Mouse (Mus musculus) CH12.LX (cell line): ENCODE data around the gene Clock. TPM values are rescaled to one million over a fixed set of nuclear protein-coding genes. Genes with fewer than 3 reads are reported as not detected.

ENCODE experiments used
- DNase-seq: peaks from one replicate; pipeline ENCODE4 v3.0.0-alpha.2; 2013; ENCODE audit errors: extremely low read depth
- H3K27ac ChIP-seq: 2 replicates; pipeline ENCODE4 v1.5.1; 2012; ENCODE audit warnings: low read depth, mild to moderate bottlenecking, control low read depth, moderate library complexity; ENCODE audit not compliant: insufficient read depth
- H3K27me3 ChIP-seq: replicated peaks from 2 replicates; pipeline ENCODE3; 2012; ENCODE audit warnings: inconsistent platforms
- H3K36me3 ChIP-seq, 2 experiments: replicated peaks in 1 of 2; 2 replicates each; pipeline versions ENCODE3 to v1.6.1; 2012; ENCODE audit warnings: inconsistent platforms in 1 of 2, low read length in 1 of 2, mild to moderate bottlenecking in 1 of 2, mixed read lengths in 1 of 2, moderate library complexity in 1 of 2; ENCODE audit not compliant: control insufficient read depth in 1 of 2, insufficient read depth in 1 of 2
- H3K4me1 ChIP-seq, 2 experiments: 2 replicates each; pipeline ENCODE4 v1.6.1; 2012; ENCODE audit warnings: inconsistent platforms in 1 of 2, moderate library complexity in 1 of 2; ENCODE audit not compliant: insufficient read depth in 2 of 2, control insufficient read depth in 1 of 2
- H3K4me2 ChIP-seq: 2 replicates; pipeline ENCODE4 v1.6.1; 2012; ENCODE audit warnings: low read depth, mild to moderate bottlenecking, control low read depth; ENCODE audit not compliant: poor library complexity, insufficient read depth, severe bottlenecking
- H3K4me3 ChIP-seq, 3 experiments: fragments of 150-350 bp in 1 of 3; sonication (generic) in 1 of 3; replicated peaks in 1 of 3; 2 replicates each; pipeline versions ENCODE3 to v1.5.1; 2011 to 2012; ENCODE audit warnings: low read depth in 2 of 3, low read length in 2 of 3, mild to moderate bottlenecking in 2 of 3, moderate library complexity in 2 of 3, control low read depth in 1 of 3, improper control_type of control experiment in 1 of 3, inconsistent platforms in 1 of 3, mixed read lengths in 1 of 3; ENCODE audit not compliant: poor library complexity in 1 of 3
- H3K79me2 ChIP-seq: replicated peaks from 2 replicates; pipeline ENCODE4 v1.6.1; 2012; ENCODE audit warnings: mild to moderate bottlenecking, moderate library complexity; ENCODE audit not compliant: control insufficient read depth, poor library complexity, insufficient read depth, severe bottlenecking; ENCODE audit errors: extremely low read depth
- H3K9ac ChIP-seq: 2 replicates; pipeline ENCODE4 v1.6.1; 2012; ENCODE audit warnings: low read depth, mild to moderate bottlenecking, control low read depth, moderate library complexity; ENCODE audit not compliant: insufficient read depth
- H3K9me3 ChIP-seq: replicated peaks from 2 replicates; pipeline ENCODE3; 2012; ENCODE audit warnings: low read length, inconsistent platforms, mixed read lengths
- BHLHE40 ChIP-seq: IDR thresholded peaks from 2 replicates; pipeline ENCODE4 v1.6.1; 2011; ENCODE audit warnings: mild to moderate bottlenecking, low read depth, low read length, improper control_type of control experiment
- CHD1 ChIP-seq: IDR thresholded peaks from 2 replicates; pipeline ENCODE4 v1.6.1; 2012; ENCODE audit warnings: low read depth, low read length, improper control_type of control experiment, inconsistent platforms
- CHD2 ChIP-seq: IDR thresholded peaks from 2 replicates; pipeline ENCODE4 v1.6.1; 2011; ENCODE audit warnings: low read length, improper control_type of control experiment
- ETS1 ChIP-seq: conservative IDR thresholded peaks from 2 replicates; pipeline ENCODE4 v1.6.1; 2012; ENCODE audit warnings: low read depth, mild to moderate bottlenecking, inconsistent platforms, low read length, improper control_type of control experiment, moderate library complexity
- JUN ChIP-seq: IDR thresholded peaks from 2 replicates; pipeline ENCODE4 v1.6.1; 2011; ENCODE audit warnings: low read depth, mild to moderate bottlenecking, low read length, improper control_type of control experiment, moderate library complexity; ENCODE audit not compliant: insufficient read depth
- KAT2A ChIP-seq: IDR thresholded peaks from 2 replicates; pipeline ENCODE4 v1.6.1; 2012; ENCODE audit warnings: low read length, improper control_type of control experiment, inconsistent platforms; ENCODE audit not compliant: insufficient replicate concordance
- MAX ChIP-seq: IDR thresholded peaks from 2 replicates; pipeline ENCODE4 v1.6.1; 2011; ENCODE audit warnings: low read length, improper control_type of control experiment
- MEF2A ChIP-seq: IDR thresholded peaks from 2 replicates; pipeline ENCODE4 v1.6.1; 2014; ENCODE audit warnings: low read depth, mild to moderate bottlenecking, inconsistent platforms, low read length, improper control_type of control experiment, borderline replicate concordance
- MYC ChIP-seq: IDR thresholded peaks from 2 replicates; pipeline ENCODE4 v1.6.1; 2011; ENCODE audit warnings: low read depth, mild to moderate bottlenecking, improper control_type of control experiment, low read length
- PAX5 ChIP-seq: IDR thresholded peaks from 2 replicates; pipeline ENCODE4 v1.6.1; 2012; ENCODE audit warnings: low read length, inconsistent platforms, mixed read lengths
- POLR2A ChIP-seq: IDR thresholded peaks from 2 replicates; pipeline ENCODE4 v1.6.1; 2011; ENCODE audit warnings: low read depth, mild to moderate bottlenecking, improper control_type of control experiment, low read length
- POLR2AphosphoS2 ChIP-seq: IDR thresholded peaks from 2 replicates; pipeline ENCODE4 v1.6.1; 2011; ENCODE audit warnings: low read depth, low read length, improper control_type of control experiment
- RCOR1 ChIP-seq: conservative IDR thresholded peaks from 2 replicates; pipeline ENCODE4 v1.6.1; 2012; ENCODE audit warnings: low read depth, mild to moderate bottlenecking, inconsistent platforms, low read length, improper control_type of control experiment
- TBP ChIP-seq: conservative IDR thresholded peaks from 2 replicates; pipeline ENCODE4 v1.6.1; 2011; ENCODE audit warnings: low read depth, low read length, improper control_type of control experiment
- TCF12 ChIP-seq: IDR thresholded peaks from 2 replicates; pipeline ENCODE4 v1.6.1; 2014; ENCODE audit warnings: low read depth, mild to moderate bottlenecking, inconsistent platforms, low read length, improper control_type of control experiment
- UBTF ChIP-seq: IDR thresholded peaks from 2 replicates; pipeline ENCODE4 v1.6.1; 2012; ENCODE audit warnings: low read depth, mild to moderate bottlenecking, inconsistent platforms, low read length, improper control_type of control experiment, moderate library complexity
- USF1 ChIP-seq: IDR thresholded peaks from 2 replicates; pipeline ENCODE4 v1.6.1; 2014; ENCODE audit warnings: low read depth, mild to moderate bottlenecking, inconsistent platforms, low read length, improper control_type of control experiment
- USF2 ChIP-seq: conservative IDR thresholded peaks from 2 replicates; pipeline ENCODE4 v1.6.1; 2011; ENCODE audit warnings: low read depth, low read length, improper control_type of control experiment
- ZC3H11A ChIP-seq: IDR thresholded peaks from 2 replicates; pipeline ENCODE4 v1.6.1; 2012; ENCODE audit warnings: low read depth, mild to moderate bottlenecking, inconsistent platforms, low read length, improper control_type of control experiment
- ZKSCAN1 ChIP-seq: IDR thresholded peaks from 2 replicates; pipeline ENCODE4 v1.6.1; 2012; ENCODE audit warnings: low read depth, inconsistent platforms, low read length, improper control_type of control experiment, borderline replicate concordance
- ZMIZ1 ChIP-seq: IDR thresholded peaks from 2 replicates; pipeline ENCODE4 v1.6.1; 2012; ENCODE audit warnings: low read depth, mild to moderate bottlenecking, inconsistent platforms, low read length, improper control_type of control experiment
- dilution Hi-C: fragments of 300-500 bp; cut with MboI; formaldehyde crosslinking; loops from 2 replicates; pipeline ENCODE4 v1.14.3; 2020; ENCODE audit warnings: low sequenced_read_pairs; ENCODE audit not compliant: extremely low pct_unique_long_range_greater_than_20kb, extremely low pct_ligation_motif_present
- in situ Hi-C: fragments of 300-500 bp; cut with MboI; formaldehyde crosslinking; loops from 3 replicates; pipeline ENCODE4 v1.14.3; 2019; ENCODE audit warnings: low sequenced_read_pairs, low pct_ligation_motif_present, low pct_unique_long_range_greater_than_20kb, mixed read lengths
- polyA plus RNA-seq: library from polyadenylated mRNA; unstranded; fragments of >175 nt; gene quantifications from 2 replicates; pipeline ENCODE4 v1.2.1, GENCODE M21; 2012; ENCODE audit warnings: low read depth; ENCODE audit not compliant: insufficient read length
- total RNA-seq, 2 experiments: library from RNA; depleted of rRNA; stranded (reverse); fragments of 300-350 nt in 1 of 2; fragments of >200 nt in 1 of 2; gene quantifications; 2 replicates each; pipeline ENCODE4 v1.2.3; 2012 to 2014

The Clock gene
- total and polyA plus RNA-seq, 3 experiments: 3.2 to 8.0 (median 4.5) TPM

DNA sequence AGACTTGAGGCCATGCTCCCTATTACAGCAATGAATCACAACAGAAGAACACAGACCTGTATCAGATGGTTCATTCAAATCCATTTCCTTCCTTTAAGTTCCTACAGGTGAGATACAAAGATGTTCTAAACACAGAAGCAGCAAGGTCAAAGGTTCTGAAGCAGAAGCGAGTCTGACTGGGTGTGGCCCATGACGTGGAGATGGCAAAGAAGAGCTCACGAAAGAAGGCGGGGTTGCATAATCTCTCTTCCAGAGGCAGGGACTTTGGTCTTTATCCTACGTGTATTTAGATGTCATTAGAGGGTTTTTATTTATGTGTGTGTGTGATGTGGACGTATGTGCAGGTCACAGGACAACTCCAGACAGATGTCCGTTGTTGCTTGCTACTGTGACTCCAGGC, 126.9 kb downstream of the Clock start:
- dilution Hi-C loops (no loop called here), in situ Hi-C loops (no loop called here)
- H3K79me2 ChIP-seq: no peaks in the 10 kb centered on the region
- no peak for TF ChIP-seq MEF2A
- no peak for TF ChIP-seq UBTF
- TF ChIP-seq USF1: no peak
- no peak for TF ChIP-seq POLR2AphosphoS2
- no peak for TF ChIP-seq MYC
- no peak for TF ChIP-seq RCOR1
- TF ChIP-seq POLR2A: no peak
- TF ChIP-seq ZKSCAN1: no peak
- TF ChIP-seq ETS1: no peak
- no peak for TF ChIP-seq JUN
- no peak for TF ChIP-seq TCF12
- no peak for TF ChIP-seq CHD1
- no peak for TF ChIP-seq KAT2A
- no peak for TF ChIP-seq USF2
- no peak for TF ChIP-seq ZC3H11A
- TF ChIP-seq BHLHE40: no peak
- TF ChIP-seq TBP: no peak
- TF ChIP-seq PAX5: no peak
- no peak for TF ChIP-seq ZMIZ1
- H3K27ac ChIP-seq: no peak overlapping the region
- no peaks in the 10 kb centered on the region for H3K9me3 ChIP-seq
- DNase-seq: no peak
- no peak overlapping the region for H3K4me3 ChIP-seq
- H3K4me1 ChIP-seq: no peaks in the 10 kb centered on the region
- H3K4me2 ChIP-seq: no peak overlapping the region
- H3K36me3 ChIP-seq: no peaks in the 10 kb centered on the region
- no peak overlapping the region for H3K9ac ChIP-seq
- peaks cover 5% of the 10 kb centered on the region for H3K27me3 ChIP-seq

DNA sequence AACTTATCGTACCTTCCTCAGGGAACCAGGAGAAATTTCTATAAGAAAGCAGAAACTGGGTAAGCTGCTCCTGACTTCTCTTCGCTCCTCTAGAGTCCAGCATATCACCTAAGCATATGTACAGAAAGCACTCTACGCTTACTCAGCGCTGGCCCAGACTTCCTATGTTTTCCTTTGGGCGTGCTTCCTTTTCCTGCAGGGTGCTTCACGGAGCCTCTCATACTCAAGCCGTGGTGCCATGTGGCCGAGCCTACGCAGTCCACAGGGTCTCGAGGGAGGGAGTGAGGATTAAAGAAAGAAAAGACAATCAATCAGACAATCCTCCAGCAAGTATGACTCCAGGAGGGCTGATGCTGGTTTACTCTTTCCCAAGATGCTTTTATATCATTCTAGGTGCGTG, 127.8 kb downstream of the Clock start:
- no peak for TF ChIP-seq USF2
- TF ChIP-seq TCF12: no peak
- TF ChIP-seq MYC: no peak
- TF ChIP-seq CHD1: no peak
- TF ChIP-seq JUN: no peak
- no peak for TF ChIP-seq UBTF
- no peak for TF ChIP-seq MAX
- no peak for TF ChIP-seq CHD2
- H3K79me2 ChIP-seq: no peaks in the 10 kb centered on the region
- no peak overlapping the region for H3K27ac ChIP-seq
- no peak overlapping the region for H3K4me3 ChIP-seq
- in situ Hi-C loops (no loop called here), dilution Hi-C loops (no loop called here)
- no peaks in the 10 kb centered on the region for H3K4me1 ChIP-seq
- no peak for DNase-seq
- H3K9me3 ChIP-seq: no peaks in the 10 kb centered on the region
- no peak overlapping the region for H3K4me2 ChIP-seq
- no peaks in the 10 kb centered on the region for H3K36me3 ChIP-seq
- H3K27me3 ChIP-seq: no peaks in the 10 kb centered on the region
- H3K9ac ChIP-seq: no peak overlapping the region
